Mouse (Mus musculus) E14TG2a.4 (cell line): ENCODE data around the gene Caskin2.

ENCODE experiments used
- CTCF ChIP-seq: conservative IDR thresholded peaks from 2 replicates; pipeline ENCODE4 v1.5.1; 2014; ENCODE audit warnings: low read length
- NANOG ChIP-seq: IDR thresholded peaks from 2 replicates; pipeline ENCODE4 v1.6.1; 2014; ENCODE audit warnings: borderline replicate concordance, low read length, mixed read lengths

GRCm38 (mm10) chr11:115832523-115832922 lies 19.1 kb upstream of the Caskin2 start:
- no peak for TF ChIP-seq CTCF
- no peak for TF ChIP-seq NANOG
